ENCODE assay signal across 8 mouse cellular contexts in the genomic region with DNA sequence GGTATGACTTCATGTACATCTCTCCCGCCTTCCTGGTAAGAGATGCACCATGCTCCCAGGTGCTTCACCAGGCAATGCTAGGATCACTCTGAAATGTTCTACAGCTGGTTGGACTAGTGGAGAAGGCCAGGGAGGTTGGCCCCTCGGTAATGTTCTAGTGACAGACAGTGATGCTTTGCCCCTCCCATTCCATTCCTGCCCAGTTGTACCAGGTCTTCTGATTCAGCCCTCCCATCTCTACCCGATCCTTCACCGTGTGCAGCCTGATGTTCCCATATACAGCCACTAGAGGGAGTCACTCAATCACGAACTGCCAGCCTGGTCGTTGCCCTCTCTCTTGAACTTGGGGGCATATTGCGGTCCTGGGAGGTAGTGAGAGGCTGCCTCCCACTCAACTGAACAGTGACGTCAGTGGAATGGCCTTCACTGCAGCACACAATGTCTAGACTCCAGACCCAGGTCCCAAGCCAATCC. TPM values are rescaled to one million over a fixed set of nuclear protein-coding genes. Genes with fewer than 3 reads are reported as not detected.
DNase-seq lines count a peak whose midpoint lies in the region; ATAC-seq lines count a peak whose summit lies in the region.

No protein-coding gene starts in this region.

- H3K9ac ChIP-seq in forebrain, embryonic 15.5 days (replicated peaks), result no peak overlapping the region
- H3K9ac ChIP-seq in hindbrain, embryonic 16.5 days (ENCODE audit: low read depth, low read length), result no peak overlapping the region

- peak; percentile 52 for DNase-seq in gastrocnemius, adult 18-20 months (ENCODE audit: low spot score)
- no peak for DNase-seq in gastrocnemius, adult 8-10 months (ENCODE audit: low spot score in 2 of 2)
- DNase-seq in cerebellum, adult 11 months, result peak; percentile 37
- peak; percentile 53 to 59 for DNase-seq in left cerebral cortex, adult 18-20 months (ENCODE audit: low spot score in 2 of 2)
- peak; percentile 48 for DNase-seq in right cerebral cortex, postnatal 25 days

- H3K27ac ChIP-seq in forebrain, embryonic 15.5 days (replicated peaks), result no peak overlapping the region
- no peak overlapping the region for H3K27ac ChIP-seq in hindbrain, embryonic 16.5 days (ENCODE audit: low read depth, low read length)

- no peaks in the 10 kb centered on the region for H3K36me3 ChIP-seq in forebrain, embryonic 15.5 days
- H3K36me3 ChIP-seq in hindbrain, embryonic 16.5 days (ENCODE audit: control insufficient read depth, insufficient read depth, low read length), result no peaks in the 10 kb centered on the region

- no peak overlapping the region for H3K4me2 ChIP-seq in forebrain, embryonic 15.5 days (replicated peaks)
- H3K4me2 ChIP-seq in hindbrain, embryonic 16.5 days (ENCODE audit: low read length), result no peak overlapping the region

- H3K4me3 ChIP-seq in forebrain, embryonic 15.5 days, result no peak overlapping the region
- no peak overlapping the region for H3K4me3 ChIP-seq in hindbrain, embryonic 16.5 days (ENCODE audit: low read length)

- no peaks in the 10 kb centered on the region for H3K4me1 ChIP-seq in forebrain, embryonic 15.5 days
- no peaks in the 10 kb centered on the region; the same call in 1 of the 2 replicates for H3K4me1 ChIP-seq in hindbrain, embryonic 16.5 days (ENCODE audit: control insufficient read depth, insufficient read depth, low read depth, low read length)

- H3K27me3 ChIP-seq in forebrain, embryonic 15.5 days, result no peaks in the 10 kb centered on the region
- H3K27me3 ChIP-seq in hindbrain, embryonic 16.5 days (replicated peaks; ENCODE audit: control insufficient read depth, insufficient read depth, low read length), result no peaks in the 10 kb centered on the region; the same call in 1 of the 2 replicates

- ATAC-seq in forebrain, embryonic 15.5 days (replicated peaks), result peak; percentile 66; the same call in 1 of the 2 replicates
- peak; percentile 86 for ATAC-seq in hindbrain, embryonic 16.5 days
- ATAC-seq in megakaryocyte-erythroid progenitor cell, adult 5-6 weeks (replicated peaks; ENCODE audit: low FRiP score, low TSS enrichment, poor library complexity, severe bottlenecking), result peak; percentile 93

- no peaks in the 10 kb centered on the region for H3K9me3 ChIP-seq in forebrain, embryonic 15.5 days
- H3K9me3 ChIP-seq in hindbrain, embryonic 16.5 days (ENCODE audit: control insufficient read depth, low read length), result no peaks in the 10 kb centered on the region

- 12% methylated on average over 8 of the region's 8 CpGs for WGBS in forebrain, embryonic 15.5 days
- 15% methylated on average over 8 of the region's 8 CpGs for WGBS in hindbrain, embryonic 16.5 days

RNA-seq across cellular contexts. Expression of gene Rspo4, which starts 33.3 kb away (rescaled TPM):
- under 1 TPM in 1 of 2 experiments, not detected in 1; 0.09 TPM for total RNA-seq in gastrocnemius, adult 18-20 months (2021)
- not detected for total RNA-seq in gastrocnemius, adult 8-10 months (2022)
- polyA plus RNA-seq in forebrain, embryonic 15.5 days (2015; fragmentation: Nextera tagmentation; extraction: Ambion mirVana), result 0.09 TPM in 1 of 2 replicates, not detected in the other
- 0.35 and 0.55 TPM in 2 replicates for polyA plus RNA-seq in hindbrain, embryonic 16.5 days (2015; fragmentation: Nextera tagmentation; extraction: Ambion mirVana)
- under 1 TPM in 1 of 2 experiments, not detected in 1; 0.19 TPM for total RNA-seq in left cerebral cortex, adult 18-20 months (2021)
- total RNA-seq in megakaryocyte-erythroid progenitor cell, adult 5-6 weeks (2014; fragmentation: Nextera tagmentation), result not detected in 2 replicates
- not detected in 2 replicates for total RNA-seq in megakaryocyte-erythroid progenitor cell, adult 5-6 weeks (2017)

RNA-seq across cellular contexts. Expression of gene Angpt4, which starts 35.0 kb away (rescaled TPM):
- under 1 TPM; 0.18 to 0.24 TPM for total RNA-seq in gastrocnemius, adult 18-20 months (2021)
- total RNA-seq in gastrocnemius, adult 8-10 months (2022), result under 1 TPM in 1 of 4 experiments, not detected in 3; 0.16 TPM
- polyA plus RNA-seq in forebrain, embryonic 15.5 days (2015; fragmentation: Nextera tagmentation; extraction: Ambion mirVana), result 0.20 TPM in 1 of 2 replicates, not detected in the other
- 0.36 and 0.46 TPM in 2 replicates for polyA plus RNA-seq in hindbrain, embryonic 16.5 days (2015; fragmentation: Nextera tagmentation; extraction: Ambion mirVana)
- not detected for total RNA-seq in left cerebral cortex, adult 18-20 months (2021)
- total RNA-seq in megakaryocyte-erythroid progenitor cell, adult 5-6 weeks (2014; fragmentation: Nextera tagmentation), result not detected in 2 replicates
- not detected in 2 replicates for total RNA-seq in megakaryocyte-erythroid progenitor cell, adult 5-6 weeks (2017)

Comparison
In these comparisons a context has a peak if more than half of its experiments do, and no peak if none do; other contexts are left out.
1. DNase-seq: peak in gastrocnemius, adult 18-20 months (single experiment), cerebellum, adult 11 months (single experiment), left cerebral cortex, adult 18-20 months (2 of 2) and right cerebral cortex, postnatal 25 days (single experiment); none in gastrocnemius, adult 8-10 months (0 of 2).
2. Peak in every context shown above with its lines, with median percentiles within 50 percentile points of each other: ATAC-seq.